Mouse (Mus musculus): ENCODE results near the gene Gm11099. TPM values are rescaled to one million over a fixed set of nuclear protein-coding genes. Genes with fewer than 3 reads are reported as not detected.

The Gm11099 gene
- polyA plus RNA-seq (2014; fragmentation: Nextera tagmentation; extraction: Ambion mirVana) = not detected in 2 replicates

- WGBS (ENCODE audit: insufficient replicate concordance) = 82% methylated on average over 5 of the region's 5 CpGs
- ATAC-seq (replicated peaks; ENCODE audit: insufficient number of reproducible peaks, low FRiP score, low TSS enrichment) = no peak
- no peak within 1 kb of the TSS for H3K4me3 ChIP-seq (ENCODE audit: low read depth, low read length)
- H3K9me3 ChIP-seq (replicated peaks; ENCODE audit: control insufficient read depth, low read length) = no peaks in the 10 kb centered on the region
- H3K27ac ChIP-seq (ENCODE audit: low read depth, low read length) = no peak within 1 kb of the TSS
- H3K9ac ChIP-seq (ENCODE audit: low read depth, low read length) = no peak within 1 kb of the TSS
- H3K27me3 ChIP-seq (ENCODE audit: control insufficient read depth, insufficient read depth, low read length) = no peaks in the 10 kb centered on the region
- no peaks in the 10 kb centered on the region for H3K4me1 ChIP-seq (ENCODE audit: control insufficient read depth, insufficient read depth, low read length)
- no peak within 1 kb of the TSS for H3K4me2 ChIP-seq
- H3K36me3 ChIP-seq (ENCODE audit: control insufficient read depth, insufficient read depth, low read length) = no peaks in the 10 kb centered on the region
These were observed at the start of gene Gm11099 for GRCm38 (mm10) chr2:58859134-58859533. Gm11099 (plus strand) TSS chr2:58859434.

- H3K4me1 ChIP-seq (ENCODE audit: control insufficient read depth, insufficient read depth, low read length) = no peaks in the 10 kb centered on the region
- H3K9ac ChIP-seq (ENCODE audit: low read depth, low read length) = no peak overlapping the region
- 68% methylated on average over 2 of the region's 2 CpGs for WGBS (ENCODE audit: insufficient replicate concordance)
- no peak overlapping the region for H3K4me3 ChIP-seq (ENCODE audit: low read depth, low read length)
- ATAC-seq (replicated peaks; ENCODE audit: insufficient number of reproducible peaks, low FRiP score, low TSS enrichment) = no peak
- no peaks in the 10 kb centered on the region for H3K27me3 ChIP-seq (ENCODE audit: control insufficient read depth, insufficient read depth, low read length)
- H3K36me3 ChIP-seq (ENCODE audit: control insufficient read depth, insufficient read depth, low read length) = no peaks in the 10 kb centered on the region
- H3K27ac ChIP-seq (ENCODE audit: low read depth, low read length) = no peak overlapping the region
- no peaks in the 10 kb centered on the region for H3K9me3 ChIP-seq (replicated peaks; ENCODE audit: control insufficient read depth, low read length)
- no peak overlapping the region for H3K4me2 ChIP-seq
These were observed 46.3 kb upstream of the Gm11099 start for GRCm38 (mm10) chr2:58812941-58813340.

- no peaks in the 10 kb centered on the region for H3K27me3 ChIP-seq (ENCODE audit: control insufficient read depth, insufficient read depth, low read length)
- WGBS (ENCODE audit: insufficient replicate concordance) = 67% methylated on average over 3 of the region's 3 CpGs
- no peak overlapping the region for H3K4me2 ChIP-seq
- H3K36me3 ChIP-seq (ENCODE audit: control insufficient read depth, insufficient read depth, low read length) = no peaks in the 10 kb centered on the region
- H3K4me3 ChIP-seq (ENCODE audit: low read depth, low read length) = no peak overlapping the region
- no peak for ATAC-seq (replicated peaks; ENCODE audit: insufficient number of reproducible peaks, low FRiP score, low TSS enrichment)
- no peak overlapping the region for H3K27ac ChIP-seq (ENCODE audit: low read depth, low read length)
- H3K9ac ChIP-seq (ENCODE audit: low read depth, low read length) = no peak overlapping the region
- no peaks in the 10 kb centered on the region for H3K9me3 ChIP-seq (replicated peaks; ENCODE audit: control insufficient read depth, low read length)
- H3K4me1 ChIP-seq (ENCODE audit: control insufficient read depth, insufficient read depth, low read length) = no peaks in the 10 kb centered on the region
These were observed 30.2 kb upstream of the Gm11099 start for GRCm38 (mm10) chr2:58828910-58829600.

GRCm38 (mm10) chr2:58829981-58830742 is 29.1 kb upstream of the Gm11099 start:
- 62% methylated on average over 7 of the region's 7 CpGs for WGBS (ENCODE audit: insufficient replicate concordance)
- H3K9ac ChIP-seq (ENCODE audit: low read depth, low read length) = no peak overlapping the region
- no peak for ATAC-seq (replicated peaks; ENCODE audit: insufficient number of reproducible peaks, low FRiP score, low TSS enrichment)
- H3K27me3 ChIP-seq (ENCODE audit: control insufficient read depth, insufficient read depth, low read length) = no peaks in the 10 kb centered on the region
- H3K4me3 ChIP-seq (ENCODE audit: low read depth, low read length) = no peak overlapping the region
- H3K4me2 ChIP-seq = no peak overlapping the region
- H3K9me3 ChIP-seq (replicated peaks; ENCODE audit: control insufficient read depth, low read length) = no peaks in the 10 kb centered on the region
- H3K27ac ChIP-seq (ENCODE audit: low read depth, low read length) = no peak overlapping the region
- H3K36me3 ChIP-seq (ENCODE audit: control insufficient read depth, insufficient read depth, low read length) = no peaks in the 10 kb centered on the region
- H3K4me1 ChIP-seq (ENCODE audit: control insufficient read depth, insufficient read depth, low read length) = no peaks in the 10 kb centered on the region

- ATAC-seq (replicated peaks; ENCODE audit: insufficient number of reproducible peaks, low FRiP score, low TSS enrichment) = no peak
- Histone ChIP-seq H3K4me2 (no peak overlapping the region), H3K9ac (ENCODE audit: low read depth, low read length) (no peak overlapping the region), H3K27ac (ENCODE audit: low read depth, low read length) (no peak overlapping the region), H3K9me3 (replicated peaks; ENCODE audit: control insufficient read depth, low read length) (no peaks in the 10 kb centered on the region), H3K27me3 (ENCODE audit: control insufficient read depth, insufficient read depth, low read length) (no peaks in the 10 kb centered on the region), H3K4me1 (ENCODE audit: control insufficient read depth, insufficient read depth, low read length) (no peaks in the 10 kb centered on the region), H3K36me3 (ENCODE audit: control insufficient read depth, insufficient read depth, low read length) (no peaks in the 10 kb centered on the region), H3K4me3 (ENCODE audit: low read depth, low read length) (no peak overlapping the region)
- WGBS (ENCODE audit: insufficient replicate concordance) = 85% methylated on average over 20 of the region's 20 CpGs
These were observed 26.8 kb upstream of the Gm11099 start for GRCm38 (mm10) chr2:58832253-58832980.

- no peak overlapping the region for H3K9ac ChIP-seq (ENCODE audit: low read depth, low read length)
- no peaks in the 10 kb centered on the region for H3K4me1 ChIP-seq (ENCODE audit: control insufficient read depth, insufficient read depth, low read length)
- no peaks in the 10 kb centered on the region for H3K27me3 ChIP-seq (ENCODE audit: control insufficient read depth, insufficient read depth, low read length)
- H3K9me3 ChIP-seq (replicated peaks; ENCODE audit: control insufficient read depth, low read length) = no peaks in the 10 kb centered on the region
- H3K36me3 ChIP-seq (ENCODE audit: control insufficient read depth, insufficient read depth, low read length) = no peaks in the 10 kb centered on the region
- H3K27ac ChIP-seq (ENCODE audit: low read depth, low read length) = no peak overlapping the region
- H3K4me2 ChIP-seq = no peak overlapping the region
- no peak overlapping the region for H3K4me3 ChIP-seq (ENCODE audit: low read depth, low read length)
- 84% methylated on average over 3 of the region's 3 CpGs for WGBS (ENCODE audit: insufficient replicate concordance)
- ATAC-seq (replicated peaks; ENCODE audit: insufficient number of reproducible peaks, low FRiP score, low TSS enrichment) = no peak
These were observed 18.2 kb upstream of the Gm11099 start for GRCm38 (mm10) chr2:58841021-58841420.

- Histone ChIP-seq H3K9me3 (replicated peaks; ENCODE audit: control insufficient read depth, low read length) (no peaks in the 10 kb centered on the region), H3K27me3 (ENCODE audit: control insufficient read depth, insufficient read depth, low read length) (no peaks in the 10 kb centered on the region), H3K36me3 (ENCODE audit: control insufficient read depth, insufficient read depth, low read length) (no peaks in the 10 kb centered on the region), H3K4me2 (no peak overlapping the region), H3K27ac (ENCODE audit: low read depth, low read length) (no peak overlapping the region), H3K4me1 (ENCODE audit: control insufficient read depth, insufficient read depth, low read length) (no peaks in the 10 kb centered on the region), H3K9ac (ENCODE audit: low read depth, low read length) (no peak overlapping the region), H3K4me3 (ENCODE audit: low read depth, low read length) (no peak overlapping the region)
- 80% methylated on average over 4 of the region's 4 CpGs for WGBS (ENCODE audit: insufficient replicate concordance)
- ATAC-seq (replicated peaks; ENCODE audit: insufficient number of reproducible peaks, low FRiP score, low TSS enrichment) = no peak
These were observed 16.8 kb upstream of the Gm11099 start for GRCm38 (mm10) chr2:58842443-58842842.

GRCm38 (mm10) chr2:58844499-58844898 is 14.7 kb upstream of the Gm11099 start:
- Histone ChIP-seq H3K36me3 (ENCODE audit: control insufficient read depth, insufficient read depth, low read length) (no peaks in the 10 kb centered on the region), H3K4me2 (no peak overlapping the region), H3K9me3 (replicated peaks; ENCODE audit: control insufficient read depth, low read length) (no peaks in the 10 kb centered on the region), H3K9ac (ENCODE audit: low read depth, low read length) (no peak overlapping the region), H3K27me3 (ENCODE audit: control insufficient read depth, insufficient read depth, low read length) (no peaks in the 10 kb centered on the region), H3K4me1 (ENCODE audit: control insufficient read depth, insufficient read depth, low read length) (no peaks in the 10 kb centered on the region), H3K27ac (ENCODE audit: low read depth, low read length) (no peak overlapping the region), H3K4me3 (ENCODE audit: low read depth, low read length) (no peak overlapping the region)
- WGBS (ENCODE audit: insufficient replicate concordance) = 40% methylated on average over 10 of the region's 10 CpGs
- no peak for ATAC-seq (replicated peaks; ENCODE audit: insufficient number of reproducible peaks, low FRiP score, low TSS enrichment)
